Mouse (Mus musculus) gastrocnemius, postnatal 4 days (tissue): ENCODE measurements around the gene Mc1r. TPM values are rescaled to one million over a fixed set of nuclear protein-coding genes. Genes with fewer than 3 reads are reported as not detected.
"Not testable (repeated sequence)": the region's sequence is repeated elsewhere in the genome, so short reads cannot be mapped to it uniquely, and the experiment has no call there.

Experiments
- DNase-seq, 2 experiments: peaks; one replicate each; pipeline ENCODE4 v3.0.0; 2021 to 2022; ENCODE audit warnings: low spot score in 2 of 2, mixed read lengths in 2 of 2
- total RNA-seq, 2 experiments: library from RNA; stranded (reverse); gene quantifications; 2 replicates each; pipeline ENCODE4 v1.2.3; 2021

Gene Mc1r
- total RNA-seq, 2 experiments from 2014 or later, result not detected

- DNase-seq, result not testable (repeated sequence)
Measured at GRCm38 (mm10) chr8:123429722-123430013, 22.8 kb downstream of the Mc1r start.

GRCm38 (mm10) chr8:123430936-123431335 lies 24.0 kb downstream of the Mc1r start:
- not testable (repeated sequence) for DNase-seq

- no peak for DNase-seq
Measured at GRCm38 (mm10) chr8:123431616-123432365, 24.9 kb downstream of the Mc1r start.

- no peak for DNase-seq
Measured at GRCm38 (mm10) chr8:123432381-123432780, 25.5 kb downstream of the Mc1r start.

GRCm38 (mm10) chr8:123433241-123433974 lies 26.5 kb downstream of the Mc1r start:
- not testable (repeated sequence) for DNase-seq

- DNase-seq, result no peak
Measured at GRCm38 (mm10) chr8:123441788-123442187, 34.9 kb downstream of the Mc1r start.

GRCm38 (mm10) chr8:123442351-123442750 lies 35.4 kb downstream of the Mc1r start:
- DNase-seq, result no peak

GRCm38 (mm10) chr8:123442871-123443575 lies 36.1 kb downstream of the Mc1r start:
- DNase-seq, result peak; percentile 82 to 95

GRCm38 (mm10) chr8:123443576-123443921 lies 36.6 kb downstream of the Mc1r start:
- DNase-seq, result no peak

- no peak for DNase-seq
Measured at GRCm38 (mm10) chr8:123444131-123444530, 37.2 kb downstream of the Mc1r start.

GRCm38 (mm10) chr8:123445981-123446380 lies 39.1 kb downstream of the Mc1r start:
- DNase-seq, result no peak

GRCm38 (mm10) chr8:123446799-123447198 lies 39.9 kb downstream of the Mc1r start:
- DNase-seq, result no peak

GRCm38 (mm10) chr8:123450783-123451182 lies 43.9 kb downstream of the Mc1r start:
- DNase-seq, result no peak

GRCm38 (mm10) chr8:123451747-123452146 lies 44.8 kb downstream of the Mc1r start:
- DNase-seq, result not testable (repeated sequence)

GRCm38 (mm10) chr8:123452149-123452548 lies 45.2 kb downstream of the Mc1r start:
- no peak for DNase-seq

- DNase-seq, result no peak
Measured at GRCm38 (mm10) chr8:123453291-123453690, 46.4 kb downstream of the Mc1r start.

- DNase-seq, result no peak
Measured at GRCm38 (mm10) chr8:123453951-123454350, 47.0 kb downstream of the Mc1r start.

GRCm38 (mm10) chr8:123454559-123454958 lies 47.7 kb downstream of the Mc1r start:
- no peak for DNase-seq
